Mouse (Mus musculus): ENCODE data around the gene Ffar2. TPM values are rescaled to one million over a fixed set of nuclear protein-coding genes. Genes with fewer than 3 reads are reported as not detected.

Ffar2 gene
- not detected for polyA plus RNA-seq (2021)

GRCm38 (mm10) chr7:30823675-30824074 is at the start of gene Ffar2:
TSS of gene Ffar2 (minus strand) at chr7:30823775.
- DNase-seq (ENCODE audit: low read depth, low spot score): no peak
- in situ Hi-C loops (cut with MboI; ENCODE audit: low pct_unique_long_range_greater_than_20kb): no loop called here
- no peak for TF ChIP-seq CTCF (IDR thresholded peaks at IDR 0.05)
- no peak for ATAC-seq
- ChIA-PET CTCF (no interaction called here), POLR2A (no interaction called here)
- peaks cover 10% of the 10 kb centered on the region for H3K27me3 ChIP-seq

GRCm38 (mm10) chr7:30873083-30873482 is 49.5 kb upstream of the Ffar2 start:
- CTCF ChIA-PET: interaction anchor here (0.8 to 3.2 kb wide), 5 partner anchors 10 to 101 kb away, joined by 3 to 12 read pairs (median 5); partner anchors contain the start of genes Fam187b, Ffar1 and Lsr
- ATAC-seq (peak; percentile 67), DNase-seq (ENCODE audit: low read depth, low spot score) (no peak)
- TF ChIP-seq CTCF (IDR thresholded peaks at IDR 0.05): peak; percentile 82
- H3K27me3 ChIP-seq: peaks cover 19% of the 10 kb centered on the region
- in situ Hi-C loops (cut with MboI; ENCODE audit: low pct_unique_long_range_greater_than_20kb): no loop called here
- POLR2A ChIA-PET: interaction anchor here (0.6 kb wide), 1 partner anchor 143 kb away, joined by 4 read pairs; no protein-coding TSS in a partner anchor

GRCm38 (mm10) chr7:30863386-30863785 is 39.8 kb upstream of the Ffar2 start:
- no peak for DNase-seq (ENCODE audit: low read depth, low spot score)
- in situ Hi-C loops (cut with MboI; ENCODE audit: low pct_unique_long_range_greater_than_20kb): no loop called here
- no peak for TF ChIP-seq CTCF (IDR thresholded peaks at IDR 0.05)
- no peak for ATAC-seq
- H3K27me3 ChIP-seq: peaks cover 51% of the 10 kb centered on the region
- CTCF ChIA-PET: interaction anchor here (2.4 kb wide), 1 partner anchor 10 kb away, joined by 9 read pairs; no protein-coding TSS in a partner anchor
- POLR2A ChIA-PET: no interaction called here

- in situ Hi-C loops (cut with MboI; ENCODE audit: low pct_unique_long_range_greater_than_20kb): no loop called here
- CTCF ChIA-PET: interaction anchor here (2.4 kb wide), 1 partner anchor 12 kb away, joined by 9 read pairs; no protein-coding TSS in a partner anchor
Observed at GRCm38 (mm10) chr7:30861464-30861863, 37.9 kb upstream of the Ffar2 start, which contains the start of gene Ffar1. TSS of gene Ffar1 (minus strand) at chr7:30861564.

GRCm38 (mm10) chr7:30859635-30860402 is 36.2 kb upstream of the Ffar2 start:
- POLR2A ChIA-PET: no interaction called here
- no peak for TF ChIP-seq CTCF (IDR thresholded peaks at IDR 0.05)
- CTCF ChIA-PET: interaction anchor here (1.8 kb wide), 1 partner anchor 13 kb away, joined by 12 read pairs; no protein-coding TSS in a partner anchor
- DNase-seq (ENCODE audit: low read depth, low spot score) (no peak), ATAC-seq (no peak)
- in situ Hi-C loops (cut with MboI; ENCODE audit: low pct_unique_long_range_greater_than_20kb): loop anchor here (10.0 kb wide), 1 partner anchor 185 kb away; the partner anchor contains the start of gene Pmis2
- peaks cover 57% of the 10 kb centered on the region for H3K27me3 ChIP-seq

More at GRCm38 (mm10) chr7:30861464-30861863, 37.9 kb upstream of the Ffar2 start, which contains the start of gene Ffar1:
- no peak for DNase-seq (ENCODE audit: low read depth, low spot score)
- no peak for ATAC-seq
- POLR2A ChIA-PET: no interaction called here
- no peak for TF ChIP-seq CTCF (IDR thresholded peaks at IDR 0.05)
- peaks cover 51% of the 10 kb centered on the region for H3K27me3 ChIP-seq

GRCm38 (mm10) chr7:30859290-30859634 is 35.7 kb upstream of the Ffar2 start:
- ChIA-PET POLR2A (no interaction called here), CTCF (interaction anchor here (1.8 kb wide), 1 partner anchor 14 kb away, joined by 12 read pairs; no protein-coding TSS in a partner anchor)
- ATAC-seq (no peak), DNase-seq (ENCODE audit: low read depth, low spot score) (peak; percentile 10)
- in situ Hi-C loops (cut with MboI; ENCODE audit: low pct_unique_long_range_greater_than_20kb): loop anchor here (10.0 kb wide), 1 partner anchor 184 kb away; the partner anchor contains the start of gene Pmis2
- H3K27me3 ChIP-seq: peaks cover 56% of the 10 kb centered on the region
- peak; percentile 80 for TF ChIP-seq CTCF (IDR thresholded peaks at IDR 0.05)

- DNase-seq (ENCODE audit: low read depth, low spot score) (no peak), ATAC-seq (no peak)
- CTCF ChIA-PET: no interaction called here
- POLR2A ChIA-PET: no interaction called here
- peaks cover 57% of the 10 kb centered on the region for H3K27me3 ChIP-seq
- in situ Hi-C loops (cut with MboI; ENCODE audit: low pct_unique_long_range_greater_than_20kb): loop anchor here (10.0 kb wide), 1 partner anchor 183 kb away; the partner anchor contains the start of gene Pmis2
- TF ChIP-seq CTCF (IDR thresholded peaks at IDR 0.05): no peak
Observed at GRCm38 (mm10) chr7:30857746-30858145, 34.2 kb upstream of the Ffar2 start.

- in situ Hi-C loops (cut with MboI; ENCODE audit: low pct_unique_long_range_greater_than_20kb): loop anchor here (10.0 kb wide), 1 partner anchor 181 kb away; the partner anchor contains the start of gene Pmis2
- no peak for TF ChIP-seq CTCF (IDR thresholded peaks at IDR 0.05)
- peaks cover 55% of the 10 kb centered on the region for H3K27me3 ChIP-seq
- DNase-seq (ENCODE audit: low read depth, low spot score): no peak
- ChIA-PET POLR2A (no interaction called here), CTCF (no interaction called here)
- no peak for ATAC-seq
Observed at GRCm38 (mm10) chr7:30856078-30856477, 32.5 kb upstream of the Ffar2 start, which contains the start of gene Ffar3. TSS of gene Ffar3 (minus strand) at chr7:30856178.

- no peak for DNase-seq (ENCODE audit: low read depth, low spot score)
- in situ Hi-C loops (cut with MboI; ENCODE audit: low pct_unique_long_range_greater_than_20kb): loop anchor here (10.0 kb wide), 1 partner anchor 177 kb away; the partner anchor contains the start of gene Pmis2
- H3K27me3 ChIP-seq: peaks cover 58% of the 10 kb centered on the region
- ChIA-PET CTCF (no interaction called here), POLR2A (no interaction called here)
- no peak for ATAC-seq
- TF ChIP-seq CTCF (IDR thresholded peaks at IDR 0.05): no peak
Observed at GRCm38 (mm10) chr7:30851421-30851820, 27.8 kb upstream of the Ffar2 start.

- ATAC-seq (no peak), DNase-seq (ENCODE audit: low read depth, low spot score) (no peak)
- POLR2A ChIA-PET: no interaction called here
- CTCF ChIA-PET: no interaction called here
- TF ChIP-seq CTCF (IDR thresholded peaks at IDR 0.05): no peak
- in situ Hi-C loops (cut with MboI; ENCODE audit: low pct_unique_long_range_greater_than_20kb): no loop called here
- peaks cover 27% of the 10 kb centered on the region for H3K27me3 ChIP-seq
Observed at GRCm38 (mm10) chr7:30847934-30848333, 24.4 kb upstream of the Ffar2 start.

- ATAC-seq (no peak), DNase-seq (ENCODE audit: low read depth, low spot score) (no peak)
- ChIA-PET CTCF (no interaction called here), POLR2A (no interaction called here)
- in situ Hi-C loops (cut with MboI; ENCODE audit: low pct_unique_long_range_greater_than_20kb): no loop called here
- no peak for TF ChIP-seq CTCF (IDR thresholded peaks at IDR 0.05)
- H3K27me3 ChIP-seq: peaks cover 27% of the 10 kb centered on the region
Observed at GRCm38 (mm10) chr7:30847386-30847785, 23.8 kb upstream of the Ffar2 start.

All from Patski (cell line).